Comparison of ENCODE assay signal across 22 mouse cellular contexts in genomic region chr9:48089661-48090060, GRCm38 (mm10).
DNase-seq lines count a peak whose midpoint lies in the region; ATAC-seq and TF ChIP-seq lines count a peak whose summit lies in the region.
"Had no signal": no experiment of that assay in that cellular context is flagged by ENCODE, and none has a peak within 500 bp of the region (broad histone marks: within the 10 kb centered on the region; RNA-seq: fewer than 3 reads in every experiment).

No protein-coding gene starts in this region.

- H3K4me3 ChIP-seq in embryonic facial prominence, embryonic 11.5 days (ENCODE audit: low read depth, low read length): no peak overlapping the region
- H3K4me3 ChIP-seq in embryonic facial prominence, embryonic 10.5 days: no peak overlapping the region
- H3K4me3 ChIP-seq in limb, embryonic 14.5 days (replicated peaks; ENCODE audit: low read length): no peak overlapping the region
- no peak overlapping the region for H3K4me3 ChIP-seq in limb, embryonic 10.5 days
- no peak overlapping the region for H3K4me3 ChIP-seq in myocyte
- no peak overlapping the region for H3K4me3 ChIP-seq in forebrain, embryonic 13.5 days
- H3K4me3 ChIP-seq: forebrain, embryonic 15.5 days; heart, embryonic 12.5 days; hindbrain, embryonic 13.5 days; liver, embryonic 15.5 days; midbrain, embryonic 12.5 days had no signal

- H3K36me3 ChIP-seq in embryonic facial prominence, embryonic 11.5 days (replicated peaks; ENCODE audit: control insufficient read depth, insufficient read depth, low read depth, low read length): no peaks in the 10 kb centered on the region
- no peaks in the 10 kb centered on the region for H3K36me3 ChIP-seq in embryonic facial prominence, embryonic 10.5 days (replicated peaks)
- H3K36me3 ChIP-seq in limb, embryonic 14.5 days (ENCODE audit: control insufficient read depth, insufficient read depth, low read length): no peaks in the 10 kb centered on the region
- no peaks in the 10 kb centered on the region for H3K36me3 ChIP-seq in limb, embryonic 10.5 days
- H3K36me3 ChIP-seq in myocyte (ENCODE audit: control insufficient read depth, insufficient read depth): no peaks in the 10 kb centered on the region
- H3K36me3 ChIP-seq in forebrain, embryonic 13.5 days (ENCODE audit: poor library complexity, severe bottlenecking): no peaks in the 10 kb centered on the region
- H3K36me3 ChIP-seq: forebrain, embryonic 15.5 days; heart, embryonic 12.5 days; hindbrain, embryonic 13.5 days; liver, embryonic 15.5 days; midbrain, embryonic 12.5 days had no signal

- TF ChIP-seq POLR2A in limb, embryonic 14.5 days (IDR thresholded peaks at IDR 0.05; ENCODE audit: borderline replicate concordance, extremely low read depth, insufficient read depth, insufficient read length): no peak
- no peak for TF ChIP-seq POLR2A in myocyte (IDR thresholded peaks at IDR 0.05; ENCODE audit: insufficient read length, low read depth)

- no peak for ATAC-seq in embryonic facial prominence, embryonic 11.5 days (replicated peaks; ENCODE audit: insufficient number of reproducible peaks, low FRiP score, low TSS enrichment, low read depth)
- ATAC-seq in limb, embryonic 14.5 days (ENCODE audit: low FRiP score, low read depth): no peak
- ATAC-seq in forebrain, embryonic 13.5 days: no peak
- ATAC-seq: forebrain, embryonic 15.5 days; intestine, embryonic 16.5 days had no signal

- 92% methylated on average over 5 of the region's 5 CpGs for WGBS in embryonic facial prominence, embryonic 11.5 days
- 95% methylated on average over 5 of the region's 5 CpGs for WGBS in embryonic facial prominence, embryonic 10.5 days
- WGBS in limb, embryonic 14.5 days: 91% methylated on average over 5 of the region's 5 CpGs
- 96% methylated on average over 5 of the region's 5 CpGs for WGBS in limb, embryonic 10.5 days
- WGBS in forebrain, embryonic 13.5 days: 89% methylated on average over 5 of the region's 5 CpGs

- H3K4me1 ChIP-seq in embryonic facial prominence, embryonic 11.5 days (ENCODE audit: control insufficient read depth, insufficient read depth, low read length): no peaks in the 10 kb centered on the region
- no peaks in the 10 kb centered on the region for H3K4me1 ChIP-seq in embryonic facial prominence, embryonic 10.5 days
- H3K4me1 ChIP-seq in limb, embryonic 14.5 days (ENCODE audit: control insufficient read depth, insufficient read depth, low read length): no peaks in the 10 kb centered on the region
- no peaks in the 10 kb centered on the region for H3K4me1 ChIP-seq in limb, embryonic 10.5 days
- no peaks in the 10 kb centered on the region for H3K4me1 ChIP-seq in forebrain, embryonic 13.5 days
- H3K4me1 ChIP-seq: heart, embryonic 12.5 days; hindbrain, embryonic 13.5 days; liver, embryonic 15.5 days; midbrain, embryonic 12.5 days had no signal

- H3K4me2 ChIP-seq in embryonic facial prominence, embryonic 11.5 days (ENCODE audit: low read depth, low read length): no peak overlapping the region
- H3K4me2 ChIP-seq in limb, embryonic 14.5 days (replicated peaks; ENCODE audit: low read depth, low read length, severe bottlenecking): no peak overlapping the region
- H3K4me2 ChIP-seq in myocyte (ENCODE audit: low read depth): no peak overlapping the region
- H3K4me2 ChIP-seq in forebrain, embryonic 13.5 days: no peak overlapping the region
- H3K4me2 ChIP-seq: forebrain, embryonic 15.5 days; heart, embryonic 12.5 days; hindbrain, embryonic 13.5 days; liver, embryonic 15.5 days; midbrain, embryonic 12.5 days had no signal

- no peaks in the 10 kb centered on the region for H3K79me2 ChIP-seq in myocyte (ENCODE audit: control insufficient read depth, insufficient read depth)

- H3K27ac ChIP-seq in embryonic facial prominence, embryonic 11.5 days (replicated peaks; ENCODE audit: low read depth, low read length): no peak overlapping the region
- no peak overlapping the region for H3K27ac ChIP-seq in embryonic facial prominence, embryonic 10.5 days (replicated peaks)
- no peak overlapping the region for H3K27ac ChIP-seq in limb, embryonic 14.5 days (replicated peaks; ENCODE audit: low read depth, low read length)
- no peak overlapping the region for H3K27ac ChIP-seq in limb, embryonic 10.5 days
- H3K27ac ChIP-seq in forebrain, embryonic 13.5 days: no peak overlapping the region
- H3K27ac ChIP-seq: forebrain, embryonic 15.5 days; hindbrain, embryonic 13.5 days; liver, embryonic 15.5 days; midbrain, embryonic 12.5 days had no signal

- no peaks in the 10 kb centered on the region for H3K9me3 ChIP-seq in embryonic facial prominence, embryonic 11.5 days (replicated peaks; ENCODE audit: control insufficient read depth, low read length)
- no peaks in the 10 kb centered on the region for H3K9me3 ChIP-seq in embryonic facial prominence, embryonic 10.5 days
- no peaks in the 10 kb centered on the region for H3K9me3 ChIP-seq in limb, embryonic 14.5 days (ENCODE audit: control insufficient read depth, low read length)
- no peaks in the 10 kb centered on the region for H3K9me3 ChIP-seq in limb, embryonic 10.5 days (replicated peaks)
- no peaks in the 10 kb centered on the region for H3K9me3 ChIP-seq in forebrain, embryonic 13.5 days (replicated peaks)
- H3K9me3 ChIP-seq: forebrain, embryonic 15.5 days; heart, embryonic 12.5 days; hindbrain, embryonic 13.5 days; liver, embryonic 15.5 days; midbrain, embryonic 12.5 days had no signal

- H3K9ac ChIP-seq in embryonic facial prominence, embryonic 11.5 days (replicated peaks; ENCODE audit: low read length): no peak overlapping the region
- H3K9ac ChIP-seq in limb, embryonic 14.5 days (ENCODE audit: low read depth, low read length, severe bottlenecking): no peak overlapping the region
- H3K9ac ChIP-seq in forebrain, embryonic 13.5 days: no peak overlapping the region
- H3K9ac ChIP-seq: forebrain, embryonic 15.5 days; heart, embryonic 12.5 days; hindbrain, embryonic 13.5 days; liver, embryonic 15.5 days; midbrain, embryonic 12.5 days had no signal

- H3ac ChIP-seq in myocyte (ENCODE audit: control insufficient read depth, insufficient read length): no peak overlapping the region

- H3K27me3 ChIP-seq in embryonic facial prominence, embryonic 11.5 days (ENCODE audit: control insufficient read depth, insufficient read depth, low read length): no peaks in the 10 kb centered on the region
- H3K27me3 ChIP-seq in embryonic facial prominence, embryonic 10.5 days (replicated peaks; ENCODE audit: low read depth, poor library complexity, severe bottlenecking): no peaks in the 10 kb centered on the region
- no peaks in the 10 kb centered on the region for H3K27me3 ChIP-seq in limb, embryonic 14.5 days (ENCODE audit: control insufficient read depth, insufficient read depth, low read length)
- H3K27me3 ChIP-seq in limb, embryonic 10.5 days (ENCODE audit: low read depth, poor library complexity, severe bottlenecking): no peaks in the 10 kb centered on the region
- H3K27me3 ChIP-seq in myocyte (ENCODE audit: control insufficient read depth, insufficient read depth, insufficient read length): no peaks in the 10 kb centered on the region
- H3K27me3 ChIP-seq in forebrain, embryonic 13.5 days: 0 out of 2 replicates have a peak, but pooled peaks cover 3% of the 10 kb centered on the region
- H3K27me3 ChIP-seq: forebrain, embryonic 15.5 days; heart, embryonic 12.5 days; hindbrain, embryonic 13.5 days; liver, embryonic 15.5 days; midbrain, embryonic 12.5 days had no signal

- peak; percentile 40 for DNase-seq in embryonic facial prominence, embryonic 11.5 days (ENCODE audit: low spot score)
- no peak for DNase-seq in embryonic facial prominence, embryonic 10.5 days (ENCODE audit: low spot score)
- peak; percentile 28 for DNase-seq in limb, embryonic 14.5 days (ENCODE audit: low spot score)
- DNase-seq in limb, embryonic 10.5 days (ENCODE audit: low spot score): no peak
- peak; percentile 49 for DNase-seq in brain, adult 2 months (ENCODE audit: low read depth, low spot score)
- DNase-seq: adrenal gland, postnatal 25 days; cerebellum, adult 18-20 months; gastrocnemius, postnatal 14 days; heart, postnatal 4 days; layer of hippocampus, postnatal 36 days; lung, postnatal 36 days; retina, postnatal 1 day; right cerebral cortex, postnatal 14 days; thymus, postnatal 4 days had no signal

TF ChIP-seq in myocyte, 11 proteins besides CTCF, POLR2A, EP300 and RAD21:
- no peak for TF ChIP-seq SRF (IDR thresholded peaks at IDR 0.05; ENCODE audit: control insufficient read depth, insufficient read length, low read depth)
- no peak for TF ChIP-seq MAX (IDR thresholded peaks at IDR 0.05; ENCODE audit: low read depth)
- peak; percentile 45 for TF ChIP-seq REST (IDR thresholded peaks at IDR 0.05; ENCODE audit: insufficient read depth, insufficient read length)

Comparison
In these comparisons a context has a peak if more than half of its experiments do, and no peak if none do; other contexts are left out.
1. DNase-seq: peak in embryonic facial prominence, embryonic 11.5 days (single experiment), limb, embryonic 14.5 days (single experiment) and brain, adult 2 months (single experiment); none in embryonic facial prominence, embryonic 10.5 days (single experiment) and limb, embryonic 10.5 days (single experiment).